Mouse (Mus musculus) mesoderm, embryonic 11.5 days (tissue): ENCODE measurements at regions not wholly inside any gene's neighbourhood (a gene's known extent, or its start where the extent isn't known, plus 50 kb on each side); places are given as distances from the start of the nearest gene placed in this dataset.
"Not testable (repeated sequence)": the region's sequence is repeated elsewhere in the genome, so short reads cannot be mapped to it uniquely, and the experiment has no call there.

Experiments
- DNase-seq: peaks from one replicate; pipeline ENCODE4 v3.0.0-alpha.2; 2012; ENCODE audit warnings: low read depth, low spot score

DNA sequence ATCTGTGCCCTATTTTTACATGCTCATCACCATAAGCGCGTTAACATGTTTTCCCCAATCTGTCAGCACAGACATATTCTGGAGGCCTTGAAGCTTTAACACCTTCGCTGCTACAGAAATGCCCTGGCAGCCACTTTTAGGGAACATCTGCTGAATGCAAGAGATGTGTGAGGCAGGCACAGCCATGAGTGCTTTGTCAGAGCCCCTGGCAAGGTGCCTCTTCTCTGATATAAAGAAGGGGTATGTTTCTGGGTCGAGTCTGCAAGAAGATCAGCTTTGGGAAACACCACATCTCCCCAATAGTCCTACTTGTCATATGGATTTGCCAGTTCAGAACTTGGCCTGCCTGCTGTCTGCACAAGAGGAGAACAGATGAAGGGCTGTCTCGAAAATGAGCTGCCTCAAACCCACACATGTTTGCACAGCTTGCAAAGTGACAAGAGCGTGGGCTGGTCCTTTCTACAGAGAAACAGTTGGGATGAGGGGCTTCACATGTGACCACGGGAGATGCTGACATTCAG lies 1263.3 kb upstream of the Klhl29 start:
- DNase-seq: no peak

DNA sequence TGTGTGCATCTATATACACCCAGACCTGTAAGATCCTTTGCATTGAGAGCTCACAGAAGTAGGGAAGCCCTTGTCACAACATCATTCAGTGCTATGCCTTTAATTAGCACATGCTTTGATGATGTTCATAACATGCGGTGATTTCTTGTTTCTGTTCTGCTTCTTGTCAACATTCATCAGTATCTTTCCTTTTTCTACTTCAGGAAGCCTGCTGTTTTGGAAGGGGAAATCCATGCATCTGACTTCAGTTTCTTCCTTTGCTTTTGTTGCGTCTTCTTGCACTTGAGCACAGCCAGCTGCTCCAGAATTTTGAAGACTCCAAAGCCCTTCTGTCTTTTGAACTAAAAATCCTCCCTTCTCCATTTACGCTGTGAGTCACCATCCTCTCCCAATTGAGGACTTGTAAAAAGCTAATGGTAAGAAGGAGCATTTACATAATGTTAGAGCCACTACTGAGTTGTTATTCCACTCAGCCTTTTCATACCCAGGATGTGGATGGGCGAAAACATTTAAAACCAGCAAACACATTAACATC lies 1262.4 kb upstream of the Klhl29 start:
- DNase-seq: no peak

DNA sequence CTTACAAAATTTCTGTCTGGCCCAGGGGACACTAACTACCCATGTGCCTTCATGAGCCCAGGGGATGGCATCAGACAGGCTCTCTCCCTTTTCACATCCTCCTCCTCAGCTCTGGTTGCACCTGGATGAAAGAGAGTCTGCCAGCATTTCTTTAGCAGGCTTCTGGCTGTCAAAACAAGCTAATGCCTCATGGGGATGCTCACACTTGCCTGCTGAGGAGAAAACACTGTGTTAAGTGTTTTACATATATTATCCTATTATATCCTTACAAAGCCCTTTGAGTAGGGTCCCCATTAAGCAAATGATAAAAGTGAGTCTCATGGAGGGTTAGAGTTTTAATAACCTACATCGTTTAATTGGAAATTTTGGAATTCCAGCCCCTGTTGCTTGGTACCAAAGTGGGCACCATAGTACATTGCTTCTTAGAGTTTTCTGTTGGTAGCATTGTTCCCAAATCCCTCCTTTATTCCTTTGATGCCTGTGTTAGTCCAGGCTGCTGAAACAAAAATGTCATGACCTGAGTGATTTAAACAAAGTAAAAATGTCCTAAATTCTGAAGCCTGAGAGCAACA lies 1247.2 kb upstream of the Klhl29 start:
- no peak for DNase-seq

DNA sequence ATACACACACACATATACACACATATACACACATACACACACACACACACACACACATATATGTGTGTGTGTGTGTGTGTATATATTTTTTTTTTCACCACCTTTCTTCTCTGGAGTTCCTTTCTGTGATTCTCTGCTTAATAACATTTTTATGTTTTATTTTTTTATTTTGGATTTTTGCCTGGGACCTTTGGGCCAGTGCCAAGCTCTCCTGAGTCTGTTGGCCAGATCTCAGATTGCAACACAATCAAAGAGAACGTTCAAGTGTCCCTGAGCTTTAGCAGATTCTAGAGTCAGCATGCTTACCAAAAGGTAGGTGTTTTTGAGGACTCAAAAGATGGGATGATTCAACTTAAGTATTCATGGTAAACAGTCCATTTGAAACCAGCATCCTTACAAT lies 1225.6 kb upstream of the Klhl29 start:
- DNase-seq: no peak

DNA sequence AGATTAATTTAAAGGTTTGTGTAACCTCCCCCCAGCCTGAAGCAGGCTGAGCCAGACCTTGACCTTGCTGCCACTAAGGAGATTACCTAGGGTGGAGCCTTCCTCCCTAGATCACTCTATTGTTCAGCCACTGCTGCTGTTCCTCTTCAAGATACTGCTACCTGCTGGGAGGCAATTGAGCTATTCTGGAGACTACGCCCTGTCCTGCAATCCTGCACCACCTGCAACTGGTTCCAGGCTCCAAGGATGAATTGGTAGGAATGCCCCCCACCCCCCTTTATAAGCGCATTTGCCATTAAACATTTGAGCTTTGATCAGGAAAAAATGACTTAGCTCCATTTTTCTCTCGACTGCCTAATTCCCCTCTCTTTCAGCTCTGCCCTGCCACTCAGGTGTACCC lies 1220.0 kb upstream of the Klhl29 start:
- not testable (repeated sequence) for DNase-seq

DNA sequence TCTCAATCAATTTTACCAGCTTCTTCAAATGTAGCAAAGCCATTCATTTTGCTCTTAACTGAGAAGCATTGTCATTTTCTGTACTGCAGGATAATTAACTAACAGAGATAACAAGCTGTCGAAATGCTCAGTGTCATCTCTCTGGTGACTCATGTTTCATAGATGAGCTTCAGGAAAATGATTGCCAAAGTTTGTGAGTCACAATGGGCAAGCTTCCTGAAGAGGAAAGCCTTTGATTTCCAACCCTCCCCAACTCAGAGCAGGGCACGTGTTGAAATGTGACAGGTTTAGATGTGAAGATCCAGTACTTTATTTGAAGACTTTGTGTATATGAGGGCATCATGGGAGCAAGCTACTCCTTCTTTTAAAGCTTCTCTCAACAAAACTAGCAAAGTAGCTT lies 1214.7 kb upstream of the Klhl29 start:
- DNase-seq: no peak

DNA sequence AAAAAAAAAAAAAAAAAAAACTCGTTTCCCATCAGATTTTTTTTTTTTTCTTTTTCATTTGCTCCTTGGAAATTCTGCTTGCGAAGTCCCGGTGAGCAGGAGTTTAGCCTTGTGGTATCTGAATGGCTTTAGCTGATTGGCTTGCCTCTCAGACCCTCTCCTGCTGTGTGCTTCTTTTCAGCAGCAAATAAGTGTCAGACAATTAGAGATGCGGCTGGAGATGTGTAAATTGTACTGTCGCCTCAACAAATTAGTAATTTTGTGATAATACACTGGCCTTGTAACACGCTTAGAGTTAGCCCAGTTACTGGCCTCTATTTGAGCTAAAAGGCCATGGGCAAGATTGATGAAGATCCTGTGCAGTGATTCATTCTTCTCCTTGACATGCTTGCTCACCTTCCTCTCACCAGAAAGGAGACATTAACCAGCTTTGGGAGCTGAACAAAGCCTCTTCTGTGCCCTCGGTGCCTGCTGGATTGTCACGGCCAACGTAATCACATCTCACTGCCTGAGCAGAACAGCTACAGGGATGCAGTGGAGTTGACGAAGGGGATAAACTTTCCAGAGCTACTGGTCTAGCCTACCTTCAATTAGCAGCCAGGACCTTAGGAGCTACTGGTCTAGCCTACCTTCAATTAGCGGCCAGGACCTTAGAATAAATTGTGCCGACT lies 1212.7 kb upstream of the Klhl29 start:
- DNase-seq: peak; percentile 0

DNA sequence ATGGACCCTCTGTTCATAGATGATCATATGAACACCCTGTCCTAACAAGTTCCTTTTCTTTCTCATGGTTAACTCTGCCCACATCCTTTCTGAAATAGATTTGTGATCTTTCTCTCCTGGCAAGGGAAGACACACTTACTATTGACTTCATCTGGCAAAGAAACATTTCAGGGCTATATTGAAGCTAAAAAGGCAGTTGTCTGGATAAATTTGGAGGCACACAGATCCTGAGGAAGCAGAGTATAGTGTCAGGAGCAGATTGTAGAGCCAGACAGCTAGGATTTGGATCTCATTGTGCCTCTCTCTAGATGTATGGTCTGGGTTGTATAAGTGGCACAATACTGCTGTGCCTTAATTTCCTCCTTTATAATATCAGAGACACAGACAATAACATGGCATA lies 1204.7 kb upstream of the Klhl29 start:
- no peak for DNase-seq

DNA sequence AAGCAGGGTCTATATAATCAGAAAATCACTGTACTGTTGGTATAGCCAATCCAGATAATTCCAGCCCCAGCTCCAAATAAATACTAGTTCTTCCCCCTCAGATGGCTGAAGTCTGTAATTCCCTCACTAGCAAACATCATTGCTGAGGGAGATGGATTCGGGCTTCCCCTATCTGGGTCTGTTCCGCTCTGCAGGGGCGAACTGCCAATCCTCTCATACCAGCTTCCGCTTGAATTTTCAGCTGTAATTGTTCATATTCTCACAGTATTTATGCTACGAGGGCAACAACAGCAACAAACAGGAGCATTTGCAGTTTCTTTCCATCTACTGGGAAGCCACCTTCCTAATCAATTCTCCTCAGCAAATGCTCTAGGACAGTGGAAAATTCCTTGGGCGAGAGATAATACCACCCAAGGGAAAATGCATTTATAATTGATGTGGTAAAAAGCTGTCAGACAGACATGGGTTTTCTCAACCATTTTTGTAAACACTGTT lies 1201.4 kb upstream of the Klhl29 start:
- DNase-seq: peak; percentile 0
